Mouse (Mus musculus): ENCODE data around the gene Ndufa4l2. TPM values are rescaled to one million over a fixed set of nuclear protein-coding genes. Genes with fewer than 3 reads are reported as not detected.

Gene Ndufa4l2
- not detected in 2 replicates for total RNA-seq (2023)

GRCm38 (mm10) chr10:127514764-127515163, at the start of gene Ndufa4l2:
Ndufa4l2 (plus strand) TSS chr10:127514967.

GRCm38 (mm10) chr10:127500894-127501893, 13.6 kb upstream of the Ndufa4l2 start, which contains the start of gene Stac3:
Stac3 (plus strand) TSS chr10:127501686.

GRCm38 (mm10) chr10:127522088-127522581, 7.4 kb downstream of the Ndufa4l2 start, which contains the start of gene Shmt2:
Shmt2 (minus strand) TSS chr10:127522444.

GRCm38 (mm10) chr10:127534036-127534928, 19.5 kb downstream of the Ndufa4l2 start, which contains the start of gene Nxph4:
Nxph4 (minus strand) TSS chr10:127534559.

Other genes starting within 250 kb of the Ndufa4l2 start
- 108 and 131 TPM in 2 replicates for gene Dctn2, start 248.6 kb upstream of the Ndufa4l2 start, total RNA-seq (2023)
- 168 and 220 TPM in 2 replicates for gene Mbd6, start 225.9 kb upstream of the Ndufa4l2 start, total RNA-seq (2023)
- gene Mars, start 203.2 kb upstream of the Ndufa4l2 start, total RNA-seq (2023) = 36.6 and 41.9 TPM in 2 replicates
- gene Arhgap9, start 193.0 kb upstream of the Ndufa4l2 start, total RNA-seq (2023) = 251 and 319 TPM in 2 replicates
- not detected in 2 replicates for gene Gli1, start 173.0 kb upstream of the Ndufa4l2 start, total RNA-seq (2023)
- not detected in 2 replicates for gene Inhbe, start 160.6 kb upstream of the Ndufa4l2 start, total RNA-seq (2023)
- not detected in 2 replicates for gene Inhbc, start 144.5 kb upstream of the Ndufa4l2 start, total RNA-seq (2023)
- gene R3hdm2, start 134.6 kb upstream of the Ndufa4l2 start, total RNA-seq (2023) = 101 and 111 TPM in 2 replicates
- 1.8 and 2.8 TPM in 2 replicates for gene Stac3, start 13.3 kb upstream of the Ndufa4l2 start, total RNA-seq (2023)
- 15.5 and 16.0 TPM in 2 replicates for gene Shmt2, start 7.5 kb downstream of the Ndufa4l2 start, total RNA-seq (2023)
- gene Nxph4, start 19.6 kb downstream of the Ndufa4l2 start, total RNA-seq (2023) = not detected in 2 replicates
- 69.7 and 86.2 TPM in 2 replicates for gene Lrp1, start 106.2 kb downstream of the Ndufa4l2 start, total RNA-seq (2023)
- gene Stat6, start 128.0 kb downstream of the Ndufa4l2 start, total RNA-seq (2023) = 215 and 257 TPM in 2 replicates
- gene Nemp1, start 151.9 kb downstream of the Ndufa4l2 start, total RNA-seq (2023) = 6.7 and 9.6 TPM in 2 replicates
- gene Nab2, start 153.6 kb downstream of the Ndufa4l2 start, total RNA-seq (2023) = 0.77 and 1.3 TPM in 2 replicates
- 0.23 and 0.35 TPM in 2 replicates for gene Myo1a, start 190.2 kb downstream of the Ndufa4l2 start, total RNA-seq (2023)
- gene Tac2, start 209.5 kb downstream of the Ndufa4l2 start, total RNA-seq (2023) = not detected in 2 replicates
- 19.9 and 30.2 TPM in 2 replicates for gene Zbtb39, start 224.6 kb downstream of the Ndufa4l2 start, total RNA-seq (2023)
- 0.16 and 0.19 TPM in 2 replicates for gene Gpr182, start 236.8 kb downstream of the Ndufa4l2 start, total RNA-seq (2023)
- 0.18 and 0.44 TPM in 2 replicates for gene Rdh1, start 244.8 kb downstream of the Ndufa4l2 start, total RNA-seq (2023)
- gene Rdh16f1, start 244.8 kb downstream of the Ndufa4l2 start, total RNA-seq (2023) = 0.25 TPM in 1 of 2 replicates, not detected in the other

All from neutrophil, adult 65 days (primary cell).